Mouse (Mus musculus) urinary bladder, postnatal 14 days (tissue): ENCODE data around the gene Zfp672.

ENCODE experiments used
- DNase-seq: peaks from one replicate; pipeline ENCODE4 v3.0.0; 2021; ENCODE audit warnings: low spot score

Gene Zfp672

GRCm38 (mm10) chr11:58282518-58282917 lies 47.6 kb downstream of the Zfp672 start:
- no peak for DNase-seq

- no peak for DNase-seq
Measured at GRCm38 (mm10) chr11:58281970-58282496, 48.1 kb downstream of the Zfp672 start.

GRCm38 (mm10) chr11:58275756-58276155 lies 54.4 kb downstream of the Zfp672 start:
- no peak for DNase-seq

- DNase-seq = no peak
Measured at GRCm38 (mm10) chr11:58274572-58274971, 55.6 kb downstream of the Zfp672 start, which contains the start of gene 4930438A08Rik. Gene 4930438A08Rik (plus strand): TSS chr11:58274799.

GRCm38 (mm10) chr11:58268285-58268684 lies 61.9 kb downstream of the Zfp672 start:
- DNase-seq = no peak
